13 mouse cellular contexts compared by ENCODE assay signal in genomic region chr17:45210984-45211383, GRCm38 (mm10).
A peak's percentile ranks its signal among the peaks of the same experiment; 100 is the strongest.
DNase-seq lines count a peak whose midpoint lies in the region; ATAC-seq and TF ChIP-seq lines count a peak whose summit lies in the region.
"Had no signal": no experiment of that assay in that cellular context is flagged by ENCODE, and none has a peak within 500 bp of the region (broad histone marks: within the 10 kb centered on the region; RNA-seq: fewer than 3 reads in every experiment).

No protein-coding gene starts in this region.

- no peaks in the 10 kb centered on the region for H3K9me3 ChIP-seq in intestine, postnatal 0 days (ENCODE audit: control insufficient read depth)
- no peaks in the 10 kb centered on the region for H3K9me3 ChIP-seq in intestine, embryonic 16.5 days (ENCODE audit: control insufficient read depth, low read length)
- H3K9me3 ChIP-seq in midbrain, postnatal 0 days (ENCODE audit: low read length): no peaks in the 10 kb centered on the region
- H3K9me3 ChIP-seq in midbrain, embryonic 14.5 days (ENCODE audit: control insufficient read depth, low read length): no peaks in the 10 kb centered on the region
- H3K9me3 ChIP-seq in ES-E14 (ENCODE audit: control insufficient read depth, insufficient read depth, low read depth, low read length): no peaks in the 10 kb centered on the region
- H3K9me3 ChIP-seq: heart, embryonic 10.5 days; hindbrain, embryonic 12.5 days had no signal

- WGBS in intestine, postnatal 0 days: 90% methylated on average over 2 of the region's 2 CpGs
- 93% methylated on average over 2 of the region's 2 CpGs for WGBS in intestine, embryonic 16.5 days
- 89% methylated on average over 2 of the region's 2 CpGs for WGBS in midbrain, postnatal 0 days
- 96% methylated on average over 2 of the region's 2 CpGs for WGBS in midbrain, embryonic 14.5 days

- H3K27ac ChIP-seq in intestine, postnatal 0 days (ENCODE audit: low read depth, low read length): no peak overlapping the region
- no peak overlapping the region for H3K27ac ChIP-seq in intestine, embryonic 16.5 days (ENCODE audit: low read length)
- H3K27ac ChIP-seq in midbrain, postnatal 0 days (ENCODE audit: low read depth, low read length): no peak overlapping the region
- no peak overlapping the region for H3K27ac ChIP-seq in midbrain, embryonic 14.5 days (replicated peaks; ENCODE audit: low read depth, low read length)
- no peak overlapping the region for H3K27ac ChIP-seq in ES-E14 (ENCODE audit: insufficient read depth, low read depth, low read length, poor library complexity, severe bottlenecking)
- H3K27ac ChIP-seq: heart, embryonic 10.5 days; hindbrain, embryonic 12.5 days had no signal

- no peak overlapping the region for H3K4me3 ChIP-seq in intestine, postnatal 0 days (ENCODE audit: low read depth, low read length)
- no peak overlapping the region for H3K4me3 ChIP-seq in intestine, embryonic 16.5 days (ENCODE audit: low read length)
- H3K4me3 ChIP-seq in midbrain, postnatal 0 days (ENCODE audit: low read depth, low read length): no peak overlapping the region
- no peak overlapping the region for H3K4me3 ChIP-seq in midbrain, embryonic 14.5 days (replicated peaks; ENCODE audit: low read depth, low read length)
- no peak overlapping the region for H3K4me3 ChIP-seq in ES-E14 (ENCODE audit: insufficient read depth in 1 of 2, low read depth in 1 of 2, low read length in 2 of 2, poor library complexity in 1 of 2, severe bottlenecking in 1 of 2)
- H3K4me3 ChIP-seq: heart, embryonic 10.5 days; hindbrain, embryonic 12.5 days had no signal

- no peaks in the 10 kb centered on the region for H3K36me3 ChIP-seq in intestine, postnatal 0 days (ENCODE audit: control insufficient read depth, insufficient read depth)
- no peaks in the 10 kb centered on the region for H3K36me3 ChIP-seq in intestine, embryonic 16.5 days (ENCODE audit: control insufficient read depth, insufficient read depth, low read length)
- H3K36me3 ChIP-seq in midbrain, postnatal 0 days (ENCODE audit: insufficient read depth, low read length): no peaks in the 10 kb centered on the region
- no peaks in the 10 kb centered on the region for H3K36me3 ChIP-seq in midbrain, embryonic 14.5 days (ENCODE audit: control insufficient read depth, insufficient read depth, low read length)
- no peaks in the 10 kb centered on the region for H3K36me3 ChIP-seq in ES-E14 (ENCODE audit: control insufficient read depth, insufficient read depth, low read length, poor library complexity, severe bottlenecking)
- H3K36me3 ChIP-seq: heart, embryonic 10.5 days; hindbrain, embryonic 12.5 days had no signal

- no peak for ATAC-seq in intestine, postnatal 0 days
- no peak for ATAC-seq in intestine, embryonic 16.5 days
- no peak for ATAC-seq in midbrain, postnatal 0 days (ENCODE audit: low FRiP score)
- no peak for ATAC-seq in midbrain, embryonic 14.5 days (ENCODE audit: low FRiP score, low TSS enrichment)
- ATAC-seq: midbrain, embryonic 16.5 days; Patski had no signal

- TF ChIP-seq CTCF in intestine, postnatal 0 days (IDR thresholded peaks at IDR 0.05; ENCODE audit: low read depth): peak; percentile 56
- peak; percentile 50; the same call in 1 of the 2 replicates for TF ChIP-seq CTCF in midbrain, postnatal 0 days (IDR thresholded peaks at IDR 0.05)

- no peaks in the 10 kb centered on the region for H3K27me3 ChIP-seq in intestine, postnatal 0 days (replicated peaks; ENCODE audit: control insufficient read depth, insufficient read depth, low read length)
- no peaks in the 10 kb centered on the region for H3K27me3 ChIP-seq in intestine, embryonic 16.5 days (replicated peaks; ENCODE audit: control insufficient read depth, insufficient read depth, low read length)
- no peaks in the 10 kb centered on the region for H3K27me3 ChIP-seq in midbrain, postnatal 0 days (ENCODE audit: insufficient read depth, low read length)
- H3K27me3 ChIP-seq in midbrain, embryonic 14.5 days (ENCODE audit: control insufficient read depth, insufficient read depth, low read length): no peaks in the 10 kb centered on the region
- H3K27me3 ChIP-seq: hindbrain, embryonic 12.5 days; Patski had no signal

- intact Hi-C loops in left cerebral cortex, postnatal 4 days (cut with DNase I): no loop called here

- no peak overlapping the region for H3K4me2 ChIP-seq in intestine, postnatal 0 days (replicated peaks; ENCODE audit: low read depth)
- no peak overlapping the region for H3K4me2 ChIP-seq in intestine, embryonic 16.5 days (ENCODE audit: low read depth, low read length)
- no peak overlapping the region for H3K4me2 ChIP-seq in midbrain, postnatal 0 days (ENCODE audit: low read depth, low read length, poor library complexity, severe bottlenecking)
- no peak overlapping the region for H3K4me2 ChIP-seq in midbrain, embryonic 14.5 days (ENCODE audit: low read length)
- H3K4me2 ChIP-seq: hindbrain, embryonic 12.5 days had no signal

- H3K4me1 ChIP-seq in intestine, postnatal 0 days (replicated peaks; ENCODE audit: control insufficient read depth, insufficient read depth, low read length): no peaks in the 10 kb centered on the region
- no peaks in the 10 kb centered on the region for H3K4me1 ChIP-seq in intestine, embryonic 16.5 days (ENCODE audit: control insufficient read depth, insufficient read depth, low read length)
- no peaks in the 10 kb centered on the region for H3K4me1 ChIP-seq in midbrain, postnatal 0 days (ENCODE audit: insufficient read depth, low read length)
- peaks cover 4% of the 10 kb centered on the region; the same call in 1 of the 2 replicates for H3K4me1 ChIP-seq in midbrain, embryonic 14.5 days (ENCODE audit: control insufficient read depth, insufficient read depth, low read length)
- H3K4me1 ChIP-seq in ES-E14 (ENCODE audit: control insufficient read depth in 2 of 2, insufficient read depth in 2 of 2, low read length in 2 of 2, poor library complexity in 1 of 2): no peaks in the 10 kb centered on the region

- in situ Hi-C loops in ES-E14 (cut with MboI; ENCODE audit: low sequenced_read_pairs in 2 of 2, unreplicated experiment in 2 of 2): no loop called here

- no peak overlapping the region for H3K9ac ChIP-seq in intestine, postnatal 0 days (ENCODE audit: low read depth, low read length)
- H3K9ac ChIP-seq in intestine, embryonic 16.5 days (ENCODE audit: low read depth, low read length): no peak overlapping the region
- no peak overlapping the region for H3K9ac ChIP-seq in midbrain, postnatal 0 days (replicated peaks; ENCODE audit: low read length, poor library complexity, severe bottlenecking)
- no peak overlapping the region for H3K9ac ChIP-seq in midbrain, embryonic 14.5 days (replicated peaks; ENCODE audit: low read length)
- H3K9ac ChIP-seq in ES-E14 (ENCODE audit: insufficient read depth, low read depth, low read length, poor library complexity, severe bottlenecking): no peak overlapping the region
- H3K9ac ChIP-seq: hindbrain, embryonic 12.5 days had no signal

- DNase-seq in midbrain, postnatal 0 days (ENCODE audit: low spot score): no peak
- no peak for DNase-seq in midbrain, embryonic 14.5 days
- peak; percentile 17 for DNase-seq in ES-E14 (ENCODE audit: low read depth, low spot score)
- peak; percentile 24 to 35 for DNase-seq in thymus, postnatal 36 days
- DNase-seq in left cerebral cortex, postnatal 4 days: no peak
- DNase-seq: cerebellum, postnatal 25 days; right cerebral cortex, postnatal 25 days had no signal

TF ChIP-seq in ES-E14, 5 proteins besides CTCF, POLR2A, EP300 and RAD21:
- no peak for TF ChIP-seq MAFK (IDR thresholded peaks at IDR 0.05; ENCODE audit: insufficient read depth, low read depth, low read length)
- no peak for TF ChIP-seq CHD2 (IDR thresholded peaks at IDR 0.05; ENCODE audit: low read depth, low read length)
- no peak; the same call in 1 of the 2 replicates for TF ChIP-seq ZC3H11A (IDR thresholded peaks at IDR 0.05; ENCODE audit: borderline replicate concordance, low read depth, low read length)
- no peak for TF ChIP-seq ZNF384 (IDR thresholded peaks at IDR 0.05; ENCODE audit: low read depth, low read length)
- TF ChIP-seq HCFC1 (IDR thresholded peaks at IDR 0.05; ENCODE audit: borderline replicate concordance, insufficient read depth, low read length): no peak

Comparison
In these comparisons a context has a peak if more than half of its experiments do, and no peak if none do; other contexts are left out.
1. DNase-seq: peak in ES-E14 (single experiment) and thymus, postnatal 36 days (2 of 2); none in midbrain, postnatal 0 days (single experiment), midbrain, embryonic 14.5 days (single experiment) and left cerebral cortex, postnatal 4 days (single experiment).